Mouse (Mus musculus) stomach, postnatal 0 days (tissue): ENCODE data around the gene Sgca.

Source experiments
- CTCF ChIP-seq: IDR thresholded peaks from 2 replicates; pipeline ENCODE4 v1.5.1; 2016; ENCODE audit warnings: antibody characterized with exemption, low read depth, mild to moderate bottlenecking, moderate library complexity
- EP300 ChIP-seq: optimal IDR thresholded peaks from 2 replicates; pipeline ENCODE3; 2016; ENCODE audit warnings: antibody characterized with exemption

- TF ChIP-seq CTCF, result no peak
- no peak for TF ChIP-seq EP300
Observed at GRCm38 (mm10) chr11:94997596-94997995, 21.5 kb upstream of the Sgca start.
